Mouse (Mus musculus) c-Kit-positive CD71-positive TER-119-positive erythroid progenitor cells, embryonic 14.5 days (primary cell): Measurements from ENCODE around the gene Pou6f1.
"Not testable (repeated sequence)": the region's sequence is repeated elsewhere in the genome, so short reads cannot be mapped to it uniquely, and the experiment has no call there.

ENCODE experiments used
- DNase-seq: peaks from one replicate; pipeline ENCODE4 v3.0.0-alpha.2; 2013; ENCODE audit warnings: low spot score

Gene Pou6f1

GRCm38 (mm10) chr15:100576392-100576791 is 23.4 kb downstream of the Pou6f1 start:
- DNase-seq = no peak

GRCm38 (mm10) chr15:100575366-100575765 is 24.4 kb downstream of the Pou6f1 start:
- DNase-seq = no peak

GRCm38 (mm10) chr15:100574378-100574777 is 25.4 kb downstream of the Pou6f1 start:
- no peak for DNase-seq

- DNase-seq = no peak
Measured at GRCm38 (mm10) chr15:100573946-100574345, 25.8 kb downstream of the Pou6f1 start.

- no peak for DNase-seq
Measured at GRCm38 (mm10) chr15:100569239-100569638, 30.5 kb downstream of the Pou6f1 start.

GRCm38 (mm10) chr15:100566531-100566930 is 33.3 kb downstream of the Pou6f1 start:
- DNase-seq = no peak

GRCm38 (mm10) chr15:100557705-100558433 is 41.9 kb downstream of the Pou6f1 start:
- DNase-seq = peak; percentile 37

- DNase-seq = no peak
Measured at GRCm38 (mm10) chr15:100556378-100556777, 43.4 kb downstream of the Pou6f1 start.

GRCm38 (mm10) chr15:100555965-100556364 is 43.8 kb downstream of the Pou6f1 start:
- no peak for DNase-seq

- peak; percentile 95 for DNase-seq
Measured at GRCm38 (mm10) chr15:100551326-100552307, 48.2 kb downstream of the Pou6f1 start, which contains the start of gene Tfcp2. TSS of gene Tfcp2 (minus strand) at chr15:100552008.

- no peak for DNase-seq
Measured at GRCm38 (mm10) chr15:100550280-100550679, 49.5 kb downstream of the Pou6f1 start.

GRCm38 (mm10) chr15:100543651-100544030 is 56.1 kb downstream of the Pou6f1 start:
- not testable (repeated sequence) for DNase-seq

GRCm38 (mm10) chr15:100542876-100543650 is 56.7 kb downstream of the Pou6f1 start:
- not testable (repeated sequence) for DNase-seq

GRCm38 (mm10) chr15:100541426-100541825 is 58.4 kb downstream of the Pou6f1 start:
- DNase-seq = no peak

GRCm38 (mm10) chr15:100541001-100541400 is 58.8 kb downstream of the Pou6f1 start:
- not testable (repeated sequence) for DNase-seq

- no peak for DNase-seq
Measured at GRCm38 (mm10) chr15:100539411-100539810, 60.4 kb downstream of the Pou6f1 start.

- DNase-seq = peak; percentile 61
Measured at GRCm38 (mm10) chr15:100537913-100538312, 61.9 kb downstream of the Pou6f1 start.

GRCm38 (mm10) chr15:100527900-100528299 is 71.9 kb downstream of the Pou6f1 start:
- DNase-seq = no peak

GRCm38 (mm10) chr15:100525405-100525804 is 74.4 kb downstream of the Pou6f1 start:
- DNase-seq = no peak
